Mouse (Mus musculus): Measurements from ENCODE around the gene Olfr1360. TPM values are rescaled to one million over a fixed set of nuclear protein-coding genes. Genes with fewer than 3 reads are reported as not detected.
"Not testable (repeated sequence)": the region's sequence is repeated elsewhere in the genome, so short reads cannot be mapped to it uniquely, and the experiment has no call there.

The Olfr1360 gene
- total RNA-seq (2022): not detected

DNA sequence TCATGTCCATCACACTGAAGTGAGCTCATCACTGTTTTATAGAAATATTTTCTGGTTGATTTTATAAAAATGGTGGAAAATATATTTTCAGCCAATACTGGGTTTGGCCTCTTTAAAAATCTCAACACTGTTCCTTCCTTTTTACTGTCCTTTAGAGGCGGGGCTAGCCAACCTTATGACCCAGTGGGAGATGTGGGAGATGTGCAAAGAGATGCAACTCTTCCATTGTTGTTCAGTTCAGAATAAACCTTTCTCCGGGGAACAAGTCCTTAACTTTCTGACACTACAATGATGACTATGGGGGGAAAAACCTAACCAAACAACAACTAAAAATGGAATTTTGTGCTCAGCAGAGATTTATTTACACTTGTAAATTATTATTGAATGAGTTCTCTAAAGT lies at the start of gene Olfr1360:
TSS of gene Olfr1360 (minus strand) at position 101 of the 400 bp plus-strand sequence.
- DNase-seq: no peak

- DNase-seq: no peak
Measured at GRCm38 (mm10) chr13:21722993-21723836, 46.0 kb upstream of the Olfr1360 start.

- DNase-seq: no peak
Measured at GRCm38 (mm10) chr13:21722373-21722925, 45.2 kb upstream of the Olfr1360 start.

DNA sequence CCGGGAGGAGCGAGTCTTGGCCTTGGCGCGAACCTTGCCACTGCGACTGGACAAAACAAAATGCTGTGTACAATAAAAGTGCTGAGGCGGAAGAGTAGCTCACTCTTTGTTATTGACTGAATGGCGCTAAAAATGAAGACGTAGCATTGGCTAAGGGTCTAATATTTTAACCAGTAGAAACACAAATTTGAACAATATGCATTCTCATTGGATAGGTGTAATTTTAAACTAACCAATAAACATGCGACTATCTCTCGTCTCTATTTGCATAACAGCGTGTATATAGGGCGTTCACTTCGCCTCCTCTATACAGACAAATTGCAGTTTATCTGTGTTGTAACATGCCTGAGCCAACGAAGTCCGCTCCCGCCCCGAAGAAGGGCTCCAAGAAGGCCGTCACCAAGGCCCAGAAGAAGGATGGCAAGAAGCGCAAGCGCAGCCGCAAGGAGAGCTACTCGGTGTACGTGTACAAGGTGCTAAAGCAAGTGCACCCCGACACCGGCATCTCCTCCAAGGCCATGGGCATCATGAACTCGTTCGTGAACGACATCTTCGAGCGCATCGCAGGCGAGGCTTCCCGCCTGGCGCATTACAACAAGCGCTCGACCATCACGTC lies 44.7 kb upstream of the Olfr1360 start, which contains the start of gene Hist1h2bm:
TSS of gene Hist1h2bm (plus strand) at position 288 of the 616 bp plus-strand sequence.
- peak; percentile 43 for DNase-seq

- DNase-seq: not testable (repeated sequence)
Measured at GRCm38 (mm10) chr13:21721107-21721756, 44.0 kb upstream of the Olfr1360 start.

DNA sequence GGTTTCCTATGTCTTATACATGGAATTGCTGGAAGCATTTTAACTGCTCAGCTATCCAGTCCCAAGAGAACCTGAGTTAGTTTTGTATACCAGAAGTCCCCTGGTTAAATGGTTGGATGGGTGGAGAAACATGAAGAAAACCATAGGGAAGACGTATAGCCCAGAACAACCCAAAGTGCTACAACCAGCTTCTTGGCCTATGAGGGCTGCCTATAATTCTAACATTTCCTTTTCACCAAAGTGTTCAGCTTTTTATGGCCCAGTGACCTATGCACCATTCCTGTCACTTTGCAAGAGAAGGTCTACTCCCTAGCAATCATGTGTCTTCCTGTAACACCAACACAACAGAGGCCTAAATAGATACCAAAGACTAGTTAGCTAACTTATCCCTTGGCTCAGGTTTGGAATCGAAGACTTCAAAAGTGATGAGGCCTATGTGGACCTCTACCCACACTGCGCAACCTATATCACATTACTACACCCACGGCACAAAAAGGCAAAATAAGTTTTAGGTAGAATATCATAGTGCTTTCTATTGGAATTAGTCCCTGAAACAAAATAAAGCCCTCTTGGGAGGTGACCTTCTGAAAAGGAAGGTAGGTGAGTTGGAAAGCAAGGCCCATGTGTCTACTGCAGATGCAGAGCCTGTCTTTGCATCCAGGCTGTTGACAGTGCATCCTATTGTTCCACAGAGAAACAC lies 41.3 kb upstream of the Olfr1360 start:
- no peak for DNase-seq

DNA sequence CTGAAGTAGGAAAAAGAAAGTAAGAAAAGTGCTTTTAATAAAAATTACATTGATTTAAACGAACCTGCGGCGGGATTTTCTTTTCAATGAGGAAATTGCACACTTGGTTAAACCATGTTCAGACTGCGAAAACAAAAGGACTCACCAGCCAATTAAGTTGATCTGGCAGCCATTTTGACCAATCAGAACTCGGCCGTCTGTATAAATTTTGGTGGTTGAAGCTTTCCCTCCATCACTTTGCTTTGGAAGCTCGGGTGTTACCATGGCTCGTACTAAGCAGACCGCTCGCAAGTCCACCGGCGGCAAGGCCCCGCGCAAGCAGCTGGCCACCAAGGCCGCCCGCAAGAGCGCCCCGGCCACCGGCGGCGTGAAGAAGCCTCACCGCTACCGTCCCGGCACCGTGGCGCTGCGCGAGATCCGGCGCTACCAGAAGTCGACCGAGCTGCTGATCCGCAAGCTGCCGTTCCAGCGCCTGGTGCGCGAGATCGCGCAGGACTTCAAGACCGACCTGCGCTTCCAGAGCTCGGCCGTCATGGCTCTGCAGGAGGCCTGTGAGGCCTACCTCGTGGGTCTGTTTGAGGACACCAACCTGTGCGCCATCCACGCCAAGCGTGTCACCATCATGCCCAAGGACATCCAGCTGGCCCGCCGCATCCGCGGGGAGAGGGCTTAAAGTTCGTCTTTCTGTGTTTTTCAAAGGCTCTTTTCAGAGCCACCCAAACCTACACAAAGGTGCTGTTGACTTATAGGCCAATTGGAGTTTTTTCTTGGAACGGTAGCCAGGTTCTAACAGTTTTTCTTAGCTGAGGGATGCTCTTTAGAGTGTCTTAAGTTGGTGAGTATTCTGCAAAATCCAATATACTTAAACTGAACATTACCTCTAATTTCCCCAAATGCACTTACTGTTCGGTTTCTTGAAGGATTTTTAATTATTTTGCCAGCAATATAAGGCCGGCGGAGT lies 40.5 kb upstream of the Olfr1360 start, which contains the start of gene Hist1h3h:
TSS of gene Hist1h3h (plus strand) at position 263 of the 961 bp plus-strand sequence.
- peak; percentile 68 for DNase-seq

- not testable (repeated sequence) for DNase-seq
Measured at GRCm38 (mm10) chr13:21716540-21717391, 39.6 kb upstream of the Olfr1360 start.

GRCm38 (mm10) chr13:21715864-21716539 lies 38.8 kb upstream of the Olfr1360 start, which contains the start of the genes Hist1h2bl and Hist1h2ai:
Gene Hist1h2bl (minus strand): TSS chr13:21716143.
Gene Hist1h2ai (plus strand): TSS chr13:21716422.
- DNase-seq: peak; percentile 73

- no peak for DNase-seq
Measured at GRCm38 (mm10) chr13:21715131-21715863, 38.1 kb upstream of the Olfr1360 start.

GRCm38 (mm10) chr13:21714725-21715124 lies 37.5 kb upstream of the Olfr1360 start:
- DNase-seq: peak; percentile 42

- no peak for DNase-seq
Measured at GRCm38 (mm10) chr13:21711698-21712097, 34.5 kb upstream of the Olfr1360 start.

DNA sequence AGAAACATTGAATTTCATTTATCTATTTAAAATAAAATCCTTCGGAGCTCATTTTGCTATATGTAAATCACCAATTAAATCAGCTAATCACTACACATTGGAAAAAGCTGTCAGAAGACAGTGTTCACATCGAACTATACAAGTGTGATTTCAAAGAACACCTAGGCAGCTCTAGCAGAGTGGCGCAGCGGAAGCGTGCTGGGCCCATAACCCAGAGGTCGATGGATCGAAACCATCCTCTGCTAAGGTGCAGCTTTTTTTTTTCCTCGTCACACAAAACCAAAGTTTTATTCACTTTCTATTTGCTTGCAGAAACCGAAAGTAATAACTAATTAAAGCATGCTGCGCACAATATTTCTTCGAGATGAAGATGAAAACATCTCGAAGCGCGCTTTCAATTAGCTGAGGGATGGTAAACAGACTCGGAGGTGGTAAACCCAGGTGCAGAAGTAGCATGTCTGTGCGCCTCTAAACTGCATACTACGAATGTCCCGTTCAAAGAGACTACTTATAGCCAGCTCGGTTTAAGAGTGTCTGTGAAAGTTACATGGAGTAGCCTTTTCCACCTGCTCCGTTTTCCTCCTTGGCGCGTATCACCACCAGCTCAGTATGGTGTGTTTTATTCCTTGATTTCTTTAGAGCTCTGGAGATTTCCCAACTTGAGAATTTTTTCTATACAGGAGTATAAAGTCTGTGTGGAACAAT lies 33.8 kb upstream of the Olfr1360 start:
- DNase-seq: peak; percentile 62

- peak; percentile 81 for DNase-seq
Measured at GRCm38 (mm10) chr13:21710031-21710711, 33.0 kb upstream of the Olfr1360 start.

GRCm38 (mm10) chr13:21706669-21707068 lies 29.5 kb upstream of the Olfr1360 start:
- DNase-seq: no peak

GRCm38 (mm10) chr13:21697811-21698210 lies 20.6 kb upstream of the Olfr1360 start, which contains the start of gene Olfr1359:
Gene Olfr1359 (plus strand): TSS chr13:21698111.
- DNase-seq: no peak

- no peak for DNase-seq
Measured at GRCm38 (mm10) chr13:21663286-21663685, 13.9 kb downstream of the Olfr1360 start, which contains the start of gene Olfr1361. Gene Olfr1361 (minus strand): TSS chr13:21663386.

Data from adrenal gland, adult 8-10 months (tissue).